Mouse (Mus musculus) adrenal gland, adult 8-10 months (tissue): ENCODE data around the gene Cracr2b. TPM values are rescaled to one million over a fixed set of nuclear protein-coding genes. Genes with fewer than 3 reads are reported as not detected.
"Not testable (repeated sequence)": the region's sequence is repeated elsewhere in the genome, so short reads cannot be mapped to it uniquely, and the experiment has no call there.

ENCODE experiments used
- DNase-seq: peaks from one replicate; pipeline ENCODE4 v3.0.0; 2022
- total RNA-seq, 4 experiments: library from RNA; stranded (reverse); gene quantifications; 2 replicates each; pipeline ENCODE4 v1.2.4; 2022

Cracr2b gene
- total RNA-seq, 4 experiments from 2014 or later, result 11.7 to 21.1 (median 18.7) TPM

- no peak for DNase-seq
Measured at GRCm38 (mm10) chr7:141433517-141434400, 27.1 kb upstream of the Cracr2b start.

GRCm38 (mm10) chr7:141434464-141434863, 26.4 kb upstream of the Cracr2b start:
- DNase-seq, result no peak

- no peak for DNase-seq
Measured at GRCm38 (mm10) chr7:141435129-141435855, 25.6 kb upstream of the Cracr2b start.

- DNase-seq, result no peak
Measured at GRCm38 (mm10) chr7:141435856-141436522, 24.9 kb upstream of the Cracr2b start.

GRCm38 (mm10) chr7:141436523-141436892, 24.4 kb upstream of the Cracr2b start:
- DNase-seq, result no peak

GRCm38 (mm10) chr7:141437178-141438120, 23.4 kb upstream of the Cracr2b start, which contains the start of gene Slc25a22:
Slc25a22 (minus strand) TSS chr7:141437892.
- peak; percentile 71 for DNase-seq

- no peak for DNase-seq
Measured at GRCm38 (mm10) chr7:141438201-141438968, 22.5 kb upstream of the Cracr2b start.

GRCm38 (mm10) chr7:141439140-141439679, 21.7 kb upstream of the Cracr2b start:
- DNase-seq, result no peak

GRCm38 (mm10) chr7:141439811-141440210, 21.1 kb upstream of the Cracr2b start:
- DNase-seq, result no peak

- DNase-seq, result peak; percentile 47
Measured at GRCm38 (mm10) chr7:141440613-141441012, 20.3 kb upstream of the Cracr2b start.

- no peak for DNase-seq
Measured at GRCm38 (mm10) chr7:141441460-141441859, 19.4 kb upstream of the Cracr2b start.

GRCm38 (mm10) chr7:141442199-141442598, 18.7 kb upstream of the Cracr2b start:
- no peak for DNase-seq

GRCm38 (mm10) chr7:141443081-141443821, 17.6 kb upstream of the Cracr2b start:
- no peak for DNase-seq

- DNase-seq, result peak; percentile 55
Measured at GRCm38 (mm10) chr7:141443828-141444237, 17.1 kb upstream of the Cracr2b start, which contains the start of gene Pidd1. Pidd1 (minus strand) TSS chr7:141444025.

GRCm38 (mm10) chr7:141446374-141446773, 14.5 kb upstream of the Cracr2b start:
- DNase-seq, result not testable (repeated sequence)

- peak; percentile 93 for DNase-seq
Measured at GRCm38 (mm10) chr7:141447110-141447991, 13.5 kb upstream of the Cracr2b start, which contains the start of gene Rplp2. Rplp2 (plus strand) TSS chr7:141447370.

GRCm38 (mm10) chr7:141451928-141452327, 9.0 kb upstream of the Cracr2b start:
- DNase-seq, result peak; percentile 46

- no peak for DNase-seq
Measured at GRCm38 (mm10) chr7:141453636-141454035, 7.3 kb upstream of the Cracr2b start.
